Mouse (Mus musculus) neural tube, embryonic 11.5 days (tissue): ENCODE measurements around the gene Gtf2i. TPM values are rescaled to one million over a fixed set of nuclear protein-coding genes. Genes with fewer than 3 reads are reported as not detected.
A peak's percentile ranks its signal among the peaks of the same experiment; 100 is the strongest.

ENCODE experiments used
- ATAC-seq: fragments of 200-750 bp; cut with Nextera tagmentation; 2 replicates; pipeline ENCODE4 v1.8.0; 2017; ENCODE audit warnings: moderate number of reproducible peaks, mild to moderate bottlenecking, moderate TSS enrichment, moderate library complexity; ENCODE audit not compliant: insufficient read depth, low FRiP score, low TSS enrichment
- DNase-seq: peaks from one replicate; pipeline ENCODE4 v3.0.0-alpha.2; 2015; ENCODE audit warnings: low spot score
- H3K27ac ChIP-seq: fragments of 300-500 bp; sonication (generic); 2 replicates; pipeline ENCODE4 v1.5.1; 2014; ENCODE audit warnings: low read depth, mild to moderate bottlenecking, low read length
- H3K27me3 ChIP-seq: fragments of 300-500 bp; sonication (generic); 2 replicates; pipeline ENCODE4 v1.6.1; 2014; ENCODE audit warnings: mild to moderate bottlenecking, low read length, mixed read lengths; ENCODE audit not compliant: control insufficient read depth, insufficient read depth
- H3K36me3 ChIP-seq: fragments of 300-500 bp; sonication (generic); 2 replicates; pipeline ENCODE4 v1.6.1; 2014; ENCODE audit warnings: mild to moderate bottlenecking, low read length, moderate library complexity, mixed read lengths; ENCODE audit not compliant: control insufficient read depth, insufficient read depth
- H3K4me1 ChIP-seq: fragments of 300-500 bp; sonication (generic); 2 replicates; pipeline ENCODE4 v1.6.1; 2014; ENCODE audit warnings: low read length, mixed read lengths; ENCODE audit not compliant: control insufficient read depth, insufficient read depth
- H3K4me2 ChIP-seq: fragments of 300-500 bp; sonication (generic); 2 replicates; pipeline ENCODE4 v1.6.1; 2014; ENCODE audit warnings: low read depth, mild to moderate bottlenecking, moderate library complexity
- H3K4me3 ChIP-seq: fragments of 300-500 bp; sonication (generic); 2 replicates; pipeline ENCODE4 v1.5.1; 2014; ENCODE audit warnings: low read depth, low read length
- H3K9ac ChIP-seq: fragments of 300-500 bp; sonication (generic); 2 replicates; pipeline ENCODE4 v1.6.1; 2014; ENCODE audit warnings: mild to moderate bottlenecking, low read length
- H3K9me3 ChIP-seq: fragments of 300-500 bp; sonication (generic); 2 replicates; pipeline ENCODE4 v1.6.1; 2016; ENCODE audit warnings: low read length; ENCODE audit not compliant: control insufficient read depth
- WGBS: fragments of 180-500 bp; shearing (Covaris S2); extraction: QIAGEN DNeasy Blood & Tissue Kit; methylation state at CpG from one replicate; pipeline ENCODE4 v1.1.7; 2014; 5-methylcytosine and 5-hydroxymethylcytosine counted together
- polyA plus RNA-seq: library from polyadenylated mRNA; unstranded; fragments of >200 nt; fragmentation: Nextera tagmentation; extraction: Ambion mirVana; gene quantifications from 2 replicates; pipeline ENCODE4 v1.2.1, GENCODE M21; 2014

Gtf2i gene
- polyA plus RNA-seq, 1 experiment from 2014 or later = 193 TPM

DNA sequence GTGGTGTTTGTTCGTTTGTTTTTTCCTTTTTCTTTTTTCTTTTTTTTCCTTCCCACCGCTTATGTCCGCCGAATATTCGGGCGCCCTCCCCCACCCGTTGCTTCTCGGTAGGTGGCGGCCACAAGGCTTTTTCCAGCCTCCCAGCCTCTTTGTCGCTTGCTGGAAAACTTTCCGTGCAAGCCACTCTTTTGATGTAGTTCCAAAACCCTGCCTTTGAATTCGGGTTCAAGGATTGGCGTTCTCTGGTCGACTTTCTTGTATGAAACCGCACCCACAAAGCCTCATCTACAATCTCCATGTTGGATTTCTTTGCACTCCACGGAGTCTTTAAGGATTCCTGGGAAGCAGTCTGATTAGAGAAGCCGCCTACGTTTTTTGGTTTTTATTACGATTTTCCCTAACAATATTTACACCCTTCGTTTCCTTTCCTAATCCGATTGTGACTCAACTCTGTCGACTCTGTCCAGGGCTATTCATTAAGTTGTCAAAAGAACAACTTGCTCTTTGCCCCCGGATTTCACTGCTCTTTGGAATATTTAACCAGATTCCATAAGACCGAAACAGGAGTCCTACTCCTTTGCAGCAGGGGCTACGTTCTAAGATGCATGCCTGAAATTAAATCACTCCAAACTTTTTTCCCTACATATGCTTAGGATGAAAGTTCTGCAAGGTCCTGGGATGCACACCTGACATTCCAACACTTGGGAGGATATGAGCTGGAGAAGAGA, 1.2 kb upstream of the Gtf2i start:
- Histone ChIP-seq H3K4me1 (peaks cover 12% of the 10 kb centered on the region), H3K9me3 (no peaks in the 10 kb centered on the region), H3K27ac (peak overlapping the region; percentile 97), H3K9ac (peak overlapping the region; percentile 100), H3K4me2 (peak overlapping the region; percentile 69), H3K4me3 (peak overlapping the region; percentile 88), H3K27me3 (no peaks in the 10 kb centered on the region), H3K36me3 (peaks cover 4% of the 10 kb centered on the region; the same call in 1 of the 2 replicates)
- ATAC-seq = no peak
- peak; percentile 68 for DNase-seq
- WGBS = 2% methylated on average over 25 of the region's 25 CpGs

DNA sequence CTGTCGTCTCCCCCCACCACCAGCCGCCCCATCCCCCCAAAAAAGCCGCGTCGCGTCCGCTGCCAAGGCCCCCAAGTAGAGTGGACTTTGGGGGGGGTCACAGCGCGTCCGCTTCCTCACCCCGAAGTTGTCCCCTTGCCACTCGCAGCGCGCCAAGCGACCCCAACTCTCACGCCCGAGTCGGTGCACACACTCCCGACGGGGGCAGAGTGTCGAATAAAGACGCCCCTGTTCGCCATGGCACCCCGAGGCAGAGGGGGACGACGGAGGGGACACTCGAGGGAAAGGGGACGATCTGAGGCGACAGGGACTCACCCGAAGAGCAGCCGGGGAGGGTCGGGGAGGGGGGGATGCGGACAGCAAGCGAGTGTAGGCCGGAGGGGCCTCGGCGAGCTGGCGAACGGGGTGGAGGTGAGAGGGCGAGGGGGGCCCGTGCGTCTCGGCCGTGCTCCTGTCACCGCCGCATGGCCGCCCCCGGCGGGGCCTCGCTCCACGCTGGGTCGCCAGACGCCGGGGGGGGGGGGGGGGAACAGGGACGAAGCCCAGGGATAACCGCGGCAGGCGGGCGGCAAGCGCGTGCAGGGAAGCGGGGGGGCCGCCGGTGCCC, 389 bp downstream of the Gtf2i start:
- peak overlapping the region; percentile 69 for H3K4me2 ChIP-seq
- no peaks in the 10 kb centered on the region for H3K27me3 ChIP-seq
- H3K27ac ChIP-seq = peak overlapping the region; percentile 97
- WGBS = under 1% methylated on average over 30 of the region's 64 CpGs
- peak overlapping the region; percentile 88 for H3K4me3 ChIP-seq
- peak; percentile 52 for ATAC-seq
- H3K36me3 ChIP-seq = peaks cover 15% of the 10 kb centered on the region
- DNase-seq = peak; percentile 75
- peaks cover 12% of the 10 kb centered on the region for H3K4me1 ChIP-seq
- H3K9me3 ChIP-seq = no peaks in the 10 kb centered on the region
- H3K9ac ChIP-seq = peak overlapping the region; percentile 100

DNA sequence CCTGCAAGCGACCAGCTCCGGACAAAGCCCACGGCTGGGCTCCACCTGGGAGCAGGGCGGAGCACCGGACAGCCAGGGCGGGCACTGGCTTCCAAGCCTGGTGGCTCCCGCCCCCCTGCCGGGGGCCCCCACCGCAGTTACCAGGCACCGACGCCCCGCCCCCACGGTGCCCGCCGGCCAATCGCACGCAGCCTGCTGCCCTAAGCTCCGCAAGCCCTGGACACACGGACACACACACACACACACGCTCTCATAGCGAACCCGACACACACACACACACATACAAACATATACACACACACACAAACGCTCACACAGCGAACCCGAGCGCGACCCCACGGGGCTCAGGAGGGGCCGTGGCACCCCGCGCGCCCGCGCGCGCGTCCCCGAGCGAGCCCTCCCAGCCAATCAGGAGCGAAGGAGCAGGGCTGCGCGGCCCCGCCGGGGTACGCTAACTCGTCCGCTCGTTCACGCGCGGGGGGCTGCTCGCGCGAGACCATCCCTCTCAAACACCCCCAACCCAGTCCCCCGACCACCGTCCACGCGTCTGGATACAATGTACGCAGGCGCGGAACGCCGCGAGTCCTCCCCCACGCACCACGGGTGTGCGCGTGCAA, 1.0 kb downstream of the Gtf2i start:
- H3K9ac ChIP-seq = peak overlapping the region; percentile 100
- no peaks in the 10 kb centered on the region for H3K9me3 ChIP-seq
- H3K4me3 ChIP-seq = peak overlapping the region; percentile 88
- H3K4me2 ChIP-seq = peak overlapping the region; percentile 69
- ATAC-seq = peak; percentile 75
- H3K27ac ChIP-seq = peak overlapping the region; percentile 97
- WGBS = under 1% methylated on average over 61 of the region's 68 CpGs
- peaks cover 17% of the 10 kb centered on the region for H3K36me3 ChIP-seq
- H3K4me1 ChIP-seq = peaks cover 12% of the 10 kb centered on the region
- H3K27me3 ChIP-seq = no peaks in the 10 kb centered on the region
- DNase-seq = peak; percentile 99

DNA sequence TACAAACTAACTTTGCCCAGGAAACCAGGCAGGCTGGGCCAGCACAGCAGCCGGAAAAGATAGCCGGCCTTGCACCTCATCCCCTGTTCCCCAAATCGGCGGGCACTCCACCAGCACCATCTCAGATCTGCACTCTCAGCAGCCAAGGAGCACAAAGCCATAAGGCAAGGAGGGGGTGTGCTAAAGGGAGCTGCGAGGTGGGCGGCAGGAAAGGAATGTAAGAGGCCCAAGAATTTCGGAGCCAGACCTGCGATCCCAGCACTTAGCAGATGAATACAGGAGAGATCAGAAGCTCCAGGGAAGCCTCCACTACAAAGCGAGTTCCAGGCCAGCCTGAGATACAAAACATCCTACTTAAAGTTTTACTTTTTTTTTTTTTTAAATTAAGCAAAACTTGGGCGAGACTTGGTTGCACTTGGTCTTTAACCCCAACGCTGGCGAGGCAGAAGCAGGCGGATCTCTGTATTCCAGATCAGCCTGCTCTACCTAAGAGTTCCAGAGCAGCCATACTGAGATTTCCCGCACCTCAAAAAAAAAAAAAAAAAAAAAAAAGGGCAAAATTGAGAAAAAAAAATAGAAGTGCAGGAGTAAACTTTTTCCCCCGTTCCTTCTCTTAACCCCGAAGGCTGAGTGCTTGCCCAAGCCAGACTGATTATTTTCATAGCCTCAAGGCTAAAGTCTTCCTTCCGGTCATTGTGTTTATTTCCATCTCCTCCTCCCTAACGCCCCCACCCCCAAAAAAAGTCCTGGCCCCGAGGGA, 1.7 kb downstream of the Gtf2i start:
- ATAC-seq = no peak
- no peaks in the 10 kb centered on the region for H3K9me3 ChIP-seq
- H3K4me2 ChIP-seq = peak overlapping the region; percentile 69
- peak; percentile 29 for DNase-seq
- peaks cover 12% of the 10 kb centered on the region for H3K4me1 ChIP-seq
- H3K27ac ChIP-seq = peak overlapping the region; percentile 97
- peak overlapping the region; percentile 88 for H3K4me3 ChIP-seq
- peak overlapping the region; percentile 100 for H3K9ac ChIP-seq
- H3K27me3 ChIP-seq = no peaks in the 10 kb centered on the region
- 3% methylated on average over 19 of the region's 19 CpGs for WGBS
- H3K36me3 ChIP-seq = peaks cover 17% of the 10 kb centered on the region

DNA sequence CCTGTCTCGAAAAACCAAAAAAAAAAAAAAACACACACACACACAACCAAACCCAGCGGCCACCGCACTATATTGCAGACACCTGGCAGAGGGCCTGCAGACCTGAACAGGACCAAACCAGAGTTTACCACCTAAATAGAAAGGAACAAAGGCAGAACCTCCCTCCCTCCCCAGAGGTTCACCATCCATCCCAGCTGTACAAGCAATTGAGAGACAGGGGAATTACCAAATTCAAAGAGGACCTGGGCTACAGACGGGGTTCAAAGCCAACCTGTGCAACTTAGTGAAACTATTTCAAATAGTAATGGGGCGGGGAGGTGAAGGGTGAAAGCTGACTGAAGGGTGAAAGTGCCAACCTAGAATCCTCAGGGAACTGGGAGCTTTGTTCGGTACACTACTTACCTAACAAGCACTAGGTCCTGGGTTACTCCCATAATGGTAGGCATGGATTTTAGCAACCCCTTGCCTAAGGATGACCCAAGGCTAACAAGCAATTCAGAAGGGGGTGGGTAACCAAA, 2.6 kb downstream of the Gtf2i start:
- Histone ChIP-seq H3K4me2 (peak overlapping the region; percentile 69), H3K36me3 (peaks cover 17% of the 10 kb centered on the region), H3K9ac (no peak overlapping the region), H3K4me1 (peaks cover 12% of the 10 kb centered on the region), H3K9me3 (no peaks in the 10 kb centered on the region), H3K27ac (no peak overlapping the region), H3K4me3 (peak overlapping the region; percentile 88; the same call in 1 of the 2 replicates), H3K27me3 (no peaks in the 10 kb centered on the region)
- DNase-seq = no peak
- WGBS = 81% methylated on average over 6 of the region's 6 CpGs
- ATAC-seq = no peak

DNA sequence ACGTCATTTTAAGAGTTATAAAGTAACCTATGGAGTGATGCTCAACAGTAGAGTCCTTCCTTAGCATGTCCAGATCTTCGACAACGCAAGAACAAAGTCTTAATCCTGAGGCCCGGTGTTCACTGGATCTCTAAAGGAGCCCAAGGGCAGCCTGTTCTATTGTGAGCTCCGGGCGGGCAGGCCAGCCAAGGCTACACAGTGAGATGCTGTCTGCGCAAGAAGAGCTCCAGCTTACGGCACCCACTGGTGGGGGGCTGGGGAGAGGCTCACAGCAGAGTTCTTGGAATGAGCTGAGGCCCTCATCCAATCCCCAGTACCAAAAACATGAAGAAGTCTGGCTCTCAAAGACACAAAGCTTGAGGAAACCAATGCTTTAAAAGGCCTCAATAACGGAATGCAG, 4.4 kb downstream of the Gtf2i start:
- no peak for ATAC-seq

DNA sequence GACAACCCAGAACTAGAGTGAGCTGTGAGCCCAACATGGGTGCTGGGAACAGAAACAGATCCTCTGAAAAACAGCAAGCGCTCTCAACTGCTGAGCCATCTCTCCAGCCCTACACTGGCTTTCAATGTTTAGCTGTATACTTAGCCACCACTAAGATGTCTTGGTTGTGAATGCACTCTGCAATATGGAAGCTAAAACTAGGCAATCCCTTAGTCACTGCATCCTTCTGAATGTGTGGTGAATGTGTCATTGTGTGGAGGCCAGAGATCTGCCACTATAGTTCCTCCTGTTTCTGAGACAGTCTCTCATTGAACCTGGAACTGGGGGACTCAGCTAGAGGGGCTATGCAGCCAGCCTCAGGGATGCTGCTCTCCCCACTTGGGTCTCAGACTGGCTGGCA, 5.2 kb downstream of the Gtf2i start:
- no peak for DNase-seq
- no peak for ATAC-seq
- Histone ChIP-seq H3K4me3 (no peak overlapping the region), H3K9ac (no peak overlapping the region), H3K27ac (no peak overlapping the region), H3K36me3 (peaks cover 22% of the 10 kb centered on the region), H3K9me3 (no peaks in the 10 kb centered on the region), H3K27me3 (no peaks in the 10 kb centered on the region), H3K4me1 (peaks cover 6% of the 10 kb centered on the region; the same call in 1 of the 2 replicates), H3K4me2 (no peak overlapping the region)
- WGBS = 96% methylated on average over 1 of the region's 1 CpGs

More for the DNA sequence above, 4.4 kb downstream of the Gtf2i start:
- Histone ChIP-seq H3K27ac (no peak overlapping the region), H3K9me3 (no peaks in the 10 kb centered on the region), H3K9ac (no peak overlapping the region), H3K27me3 (no peaks in the 10 kb centered on the region), H3K36me3 (peaks cover 20% of the 10 kb centered on the region), H3K4me3 (no peak overlapping the region), H3K4me2 (no peak overlapping the region), H3K4me1 (peaks cover 6% of the 10 kb centered on the region; the same call in 1 of the 2 replicates)
- WGBS = 96% methylated on average over 9 of the region's 9 CpGs
- no peak for DNase-seq

DNA sequence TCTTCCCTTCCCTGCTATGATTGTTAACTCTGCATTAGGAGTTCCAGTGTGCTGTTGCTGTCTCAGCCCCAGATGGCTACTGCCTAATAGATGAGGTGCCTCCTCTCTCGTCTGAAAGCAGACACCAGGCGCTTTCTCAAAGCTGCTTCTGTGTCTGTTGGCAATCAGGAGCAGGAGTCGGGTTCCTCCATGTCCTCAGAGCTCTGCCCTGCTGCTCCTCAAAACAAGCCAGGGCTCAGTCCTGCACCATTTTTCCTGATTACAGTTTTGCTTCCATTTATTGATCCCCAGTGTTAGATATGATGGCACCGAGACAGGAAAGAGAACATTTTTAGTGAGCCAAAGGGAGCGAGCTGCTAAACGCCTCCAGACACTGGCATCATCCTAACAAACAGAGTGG, 9.9 kb downstream of the Gtf2i start:
- 85% methylated on average over 6 of the region's 6 CpGs for WGBS
- no peak overlapping the region for H3K4me2 ChIP-seq
- no peak overlapping the region for H3K9ac ChIP-seq
- no peak overlapping the region for H3K27ac ChIP-seq
- ATAC-seq (no peak), DNase-seq (no peak)
- H3K4me1 ChIP-seq = no peaks in the 10 kb centered on the region
- H3K9me3 ChIP-seq = no peaks in the 10 kb centered on the region
- no peak overlapping the region for H3K4me3 ChIP-seq
- H3K36me3 ChIP-seq = peaks cover 34% of the 10 kb centered on the region
- H3K27me3 ChIP-seq = no peaks in the 10 kb centered on the region
